Mouse (Mus musculus) inflammation-experienced regulatory T-cells (primary cell): ENCODE results near the gene Tada1. TPM values are rescaled to one million over a fixed set of nuclear protein-coding genes. Genes with fewer than 3 reads are reported as not detected.

Experiments
- polyA plus RNA-seq, 2 experiments: library from polyadenylated mRNA; unstranded; fragments of 100-300 nt; shearing (Covaris generic); gene quantifications; one replicate each; pipeline ENCODE4 v1.2.1; 2017

Tada1 gene
- 10 to 100 TPM; 34.5 to 49.1 TPM for polyA plus RNA-seq

DNA sequence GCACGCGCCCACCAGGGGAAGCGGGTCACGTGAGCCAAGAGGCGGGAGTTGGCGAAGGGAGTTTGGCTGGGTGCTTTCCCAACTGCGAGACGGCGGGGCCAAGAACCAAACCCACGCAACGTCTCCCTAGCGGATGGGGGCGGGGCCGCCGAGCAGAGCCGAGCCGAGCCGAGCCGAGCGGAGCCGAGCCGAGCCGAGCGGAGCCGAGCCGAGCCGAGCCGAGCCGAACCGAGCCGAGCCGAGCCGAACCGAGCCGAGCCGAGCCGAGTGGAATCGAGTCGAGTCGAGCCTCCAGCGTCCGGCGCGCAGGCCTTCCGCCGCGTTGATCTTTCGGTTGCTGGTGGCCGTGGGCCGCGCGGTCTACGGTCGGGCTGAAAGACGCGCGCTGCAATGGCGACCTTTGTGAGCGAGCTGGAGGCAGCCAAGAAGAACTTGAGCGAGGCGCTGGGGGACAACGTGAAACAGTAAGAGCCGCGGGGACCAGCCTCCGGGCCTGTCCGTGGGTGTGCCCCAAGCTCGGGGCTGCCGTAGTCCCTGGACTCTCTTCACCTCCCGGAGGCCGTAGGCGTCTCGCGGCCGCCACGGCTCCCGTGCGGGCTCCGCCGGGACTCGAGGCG, at the start of gene Tada1:
TSS of gene Tada1 (plus strand) at position 85 of the 617 bp plus-strand sequence.

DNA sequence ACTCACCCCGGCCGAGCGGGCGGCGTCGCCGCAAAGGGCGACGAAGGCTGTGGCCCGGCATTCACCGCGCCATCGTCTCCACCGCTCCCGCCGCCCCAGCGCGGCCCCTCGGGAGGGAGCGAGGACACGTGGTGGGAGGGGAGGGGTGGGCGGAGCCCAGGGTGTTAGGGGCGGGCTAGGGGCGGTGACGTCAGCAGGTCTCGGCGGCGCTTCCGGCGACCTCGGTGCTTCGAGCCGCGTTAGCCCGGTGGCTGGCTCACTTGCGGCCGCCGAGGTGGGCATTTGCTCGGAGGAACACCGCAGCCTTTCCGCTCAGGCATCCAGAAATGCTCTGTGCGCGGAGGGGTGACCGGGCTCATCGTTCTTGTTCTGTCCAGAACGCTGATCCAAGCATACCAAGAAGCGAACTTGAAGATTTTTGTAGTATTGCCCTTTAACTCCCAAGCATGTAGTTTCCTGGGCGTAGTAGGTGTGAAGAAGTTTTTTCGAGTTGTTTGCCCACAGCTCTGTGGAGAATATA, 30.9 kb downstream of the Tada1 start, which contains the start of gene Pogk:
TSS of gene Pogk (minus strand) at position 163 of the 520 bp plus-strand sequence.

Other genes starting within 250 kb of the Tada1 start
- 1 to 10 TPM in 1 of 2 experiments, not detected in 1; 1.0 TPM for gene Gpa33, start 248.9 kb upstream of the Tada1 start, polyA plus RNA-seq
- not detected for gene Mael, start 140.3 kb upstream of the Tada1 start, polyA plus RNA-seq
- gene Ildr2, start 125.0 kb upstream of the Tada1 start, polyA plus RNA-seq, result not detected
- 1 to 10 TPM; 5.8 to 9.3 TPM for gene Pogk, start 30.8 kb downstream of the Tada1 start, polyA plus RNA-seq
- not detected for gene Gm4846, start 118.5 kb downstream of the Tada1 start, polyA plus RNA-seq